Mouse (Mus musculus): ENCODE measurements around the gene Insig2. TPM values are rescaled to one million over a fixed set of nuclear protein-coding genes. Genes with fewer than 3 reads are reported as not detected.

Insig2 gene
- polyA plus RNA-seq, 1 experiment from 2014 or later = 25.1 TPM

DNA sequence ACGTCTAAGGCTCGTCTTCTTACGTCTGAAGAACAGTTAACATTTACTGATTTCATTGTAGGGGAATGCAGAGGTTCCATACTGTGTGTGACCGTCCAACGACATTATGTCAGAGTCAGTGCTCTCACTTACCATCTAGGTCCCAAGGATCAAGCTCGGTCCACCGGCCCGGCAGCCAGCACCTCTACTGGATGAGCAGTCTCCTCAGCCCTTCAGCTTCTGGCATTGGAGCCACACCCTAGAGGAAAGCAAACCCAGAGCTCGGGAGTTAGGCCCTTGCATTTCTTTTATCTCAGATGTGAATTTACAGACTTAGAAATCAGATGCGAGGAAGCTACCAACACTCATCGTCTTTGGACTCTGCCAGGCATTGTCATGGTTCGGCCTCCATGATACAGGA lies 27.3 kb upstream of the Insig2 start:
- no peaks in the 10 kb centered on the region for H3K36me3 ChIP-seq (ENCODE audit: control insufficient read depth, insufficient read depth, low read length)
- H3K9me3 ChIP-seq (ENCODE audit: control insufficient read depth, low read length) = no peaks in the 10 kb centered on the region
- no peaks in the 10 kb centered on the region for H3K4me1 ChIP-seq (ENCODE audit: control insufficient read depth, insufficient read depth, low read length)
- no peak overlapping the region for H3K4me3 ChIP-seq (ENCODE audit: low read length)
- no peaks in the 10 kb centered on the region for H3K27me3 ChIP-seq (replicated peaks; ENCODE audit: control insufficient read depth, insufficient read depth, low read length)
- H3K9ac ChIP-seq (ENCODE audit: low read depth, low read length) = no peak overlapping the region
- H3K27ac ChIP-seq (ENCODE audit: low read length) = no peak overlapping the region
- peak; percentile 58 for ATAC-seq
- 69% methylated on average over 12 of the region's 12 CpGs for WGBS
- no peak overlapping the region for H3K4me2 ChIP-seq (ENCODE audit: low read depth, low read length)

DNA sequence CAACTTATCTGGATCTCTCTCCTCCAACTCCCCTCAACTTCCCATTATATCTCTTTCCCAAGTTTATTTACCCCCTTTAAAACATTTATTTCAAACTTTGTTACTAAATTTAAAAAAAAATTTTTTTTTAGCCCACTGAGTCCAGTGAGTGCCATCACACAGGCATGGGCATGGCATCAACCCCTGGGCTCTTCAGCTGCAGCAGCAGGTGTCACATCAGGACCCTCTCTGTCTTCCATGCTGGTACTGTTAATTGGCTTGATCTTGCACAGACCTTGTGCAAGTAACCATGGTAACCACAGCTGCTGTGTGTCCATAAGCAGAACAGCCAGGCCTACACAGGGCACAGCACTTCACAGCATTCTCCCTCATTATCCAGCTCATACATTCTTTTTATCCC lies 21.4 kb upstream of the Insig2 start:
- H3K4me3 ChIP-seq (ENCODE audit: low read length) = no peak overlapping the region
- no peaks in the 10 kb centered on the region for H3K4me1 ChIP-seq (ENCODE audit: control insufficient read depth, insufficient read depth, low read length)
- H3K9ac ChIP-seq (ENCODE audit: low read depth, low read length) = no peak overlapping the region
- H3K36me3 ChIP-seq (ENCODE audit: control insufficient read depth, insufficient read depth, low read length) = no peaks in the 10 kb centered on the region
- H3K27me3 ChIP-seq (replicated peaks; ENCODE audit: control insufficient read depth, insufficient read depth, low read length) = no peaks in the 10 kb centered on the region
- H3K27ac ChIP-seq (ENCODE audit: low read length) = no peak overlapping the region
- H3K4me2 ChIP-seq (ENCODE audit: low read depth, low read length) = no peak overlapping the region
- no peaks in the 10 kb centered on the region for H3K9me3 ChIP-seq (ENCODE audit: control insufficient read depth, low read length)
- no peak for ATAC-seq

DNA sequence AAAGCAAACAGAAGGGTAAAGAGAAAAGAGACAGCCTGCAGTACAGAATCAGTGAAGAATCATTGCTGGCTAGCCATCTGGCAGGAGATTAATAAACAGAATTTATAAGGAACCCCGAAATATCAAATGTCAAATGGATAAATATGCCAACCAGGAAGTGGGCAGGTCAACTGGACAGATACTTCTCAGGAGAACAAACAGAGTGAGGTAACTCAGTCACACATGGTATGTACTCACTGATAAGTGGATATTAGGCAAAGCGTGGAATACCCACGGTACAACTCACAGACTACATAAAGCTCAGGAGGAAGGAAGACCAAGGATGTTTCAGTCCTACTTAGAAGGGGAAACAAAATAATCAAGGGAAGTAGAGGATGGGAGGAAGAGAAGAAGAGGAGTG lies 18.6 kb upstream of the Insig2 start:
- H3K4me2 ChIP-seq (ENCODE audit: low read depth, low read length) = no peak overlapping the region
- ATAC-seq = no peak
- no peak overlapping the region for H3K27ac ChIP-seq (ENCODE audit: low read length)

DNA sequence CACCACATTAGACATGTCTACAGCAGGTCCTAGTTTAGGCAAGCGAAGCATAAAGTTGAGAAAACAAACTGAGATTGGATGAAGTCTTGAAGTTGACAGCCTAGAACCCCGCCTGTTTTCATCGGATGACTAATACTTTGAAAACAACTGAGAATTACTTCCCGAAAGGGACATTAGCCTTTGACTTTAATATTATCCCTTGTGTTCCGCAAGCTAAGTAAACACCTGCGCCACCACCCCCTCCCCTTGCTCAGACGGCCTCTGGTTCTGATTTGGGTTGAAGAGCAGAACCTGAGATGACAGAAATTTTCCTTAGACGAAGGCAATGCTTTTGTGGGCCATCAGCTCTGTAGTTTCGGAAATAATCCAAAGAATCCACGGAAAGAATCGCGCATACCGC lies 18.2 kb upstream of the Insig2 start:
- no peak overlapping the region for H3K4me2 ChIP-seq (ENCODE audit: low read depth, low read length)
- no peaks in the 10 kb centered on the region for H3K36me3 ChIP-seq (ENCODE audit: control insufficient read depth, insufficient read depth, low read length)
- H3K27me3 ChIP-seq (replicated peaks; ENCODE audit: control insufficient read depth, insufficient read depth, low read length) = no peaks in the 10 kb centered on the region
- no peak overlapping the region for H3K27ac ChIP-seq (ENCODE audit: low read length)
- ATAC-seq = no peak
- H3K9ac ChIP-seq (ENCODE audit: low read depth, low read length) = no peak overlapping the region
- no peaks in the 10 kb centered on the region for H3K4me1 ChIP-seq (ENCODE audit: control insufficient read depth, insufficient read depth, low read length)
- WGBS = 75% methylated on average over 13 of the region's 13 CpGs
- no peak overlapping the region for H3K4me3 ChIP-seq (ENCODE audit: low read length)
- no peaks in the 10 kb centered on the region for H3K9me3 ChIP-seq (ENCODE audit: control insufficient read depth, low read length)

More for the DNA sequence above, 18.6 kb upstream of the Insig2 start:
- no peaks in the 10 kb centered on the region for H3K36me3 ChIP-seq (ENCODE audit: control insufficient read depth, insufficient read depth, low read length)
- no peaks in the 10 kb centered on the region for H3K9me3 ChIP-seq (ENCODE audit: control insufficient read depth, low read length)
- H3K4me3 ChIP-seq (ENCODE audit: low read length) = no peak overlapping the region
- H3K4me1 ChIP-seq (ENCODE audit: control insufficient read depth, insufficient read depth, low read length) = no peaks in the 10 kb centered on the region
- H3K27me3 ChIP-seq (replicated peaks; ENCODE audit: control insufficient read depth, insufficient read depth, low read length) = no peaks in the 10 kb centered on the region
- 64% methylated on average over 3 of the region's 3 CpGs for WGBS
- no peak overlapping the region for H3K9ac ChIP-seq (ENCODE audit: low read depth, low read length)

DNA sequence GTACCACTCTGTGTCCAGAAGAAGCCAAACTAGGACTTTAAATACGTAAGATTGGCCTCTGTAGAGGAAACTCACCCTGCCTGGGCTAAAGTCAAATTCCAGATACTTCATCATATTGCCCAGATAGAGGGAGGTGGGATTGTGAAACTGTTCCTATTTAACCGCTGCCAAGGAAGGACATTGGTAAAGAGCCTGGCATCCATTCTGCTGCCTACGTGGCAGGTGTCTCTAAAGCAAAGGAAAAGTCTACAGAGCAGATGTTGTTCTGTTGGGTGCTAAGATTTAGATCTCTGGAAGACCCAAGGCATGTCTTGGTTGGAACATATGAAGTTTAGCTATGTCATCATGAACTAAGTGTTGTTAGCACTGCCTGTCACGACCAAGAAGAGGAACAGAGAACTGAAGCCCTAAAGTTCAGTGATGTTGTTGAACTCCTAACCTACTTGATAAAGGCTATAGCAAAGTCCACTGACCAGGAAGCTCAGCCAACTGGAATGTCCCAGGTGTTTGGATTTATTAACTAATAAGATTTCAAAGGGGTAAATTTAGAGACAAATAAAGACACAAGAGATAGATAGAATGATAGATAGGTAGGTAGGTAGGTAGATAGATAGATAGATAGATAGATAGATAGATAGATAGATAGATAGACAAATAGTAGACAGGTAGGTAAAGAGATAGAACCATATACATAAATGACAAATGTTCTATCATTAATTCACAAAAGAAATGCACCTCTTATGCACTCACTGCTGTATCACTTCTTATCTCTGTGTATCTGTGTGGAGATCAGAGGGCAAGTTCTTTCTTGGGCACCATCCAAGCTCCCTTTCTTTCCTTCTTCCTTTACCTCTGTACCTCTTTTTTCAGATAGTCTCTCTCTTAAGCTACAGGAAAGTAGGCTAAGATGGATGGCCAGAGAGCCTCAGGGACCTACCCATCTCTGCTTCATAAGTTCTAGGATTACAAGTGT lies 16.8 kb upstream of the Insig2 start:
- Histone ChIP-seq H3K9ac (ENCODE audit: low read depth, low read length) (no peak overlapping the region), H3K9me3 (ENCODE audit: control insufficient read depth, low read length) (no peaks in the 10 kb centered on the region), H3K36me3 (ENCODE audit: control insufficient read depth, insufficient read depth, low read length) (no peaks in the 10 kb centered on the region), H3K27ac (ENCODE audit: low read length) (no peak overlapping the region), H3K27me3 (replicated peaks; ENCODE audit: control insufficient read depth, insufficient read depth, low read length) (no peaks in the 10 kb centered on the region), H3K4me3 (ENCODE audit: low read length) (no peak overlapping the region), H3K4me2 (ENCODE audit: low read depth, low read length) (no peak overlapping the region), H3K4me1 (ENCODE audit: control insufficient read depth, insufficient read depth, low read length) (peaks cover 3% of the 10 kb centered on the region; the same call in 1 of the 2 replicates)
- ATAC-seq = no peak
- WGBS = 80% methylated on average over 4 of the region's 4 CpGs

DNA sequence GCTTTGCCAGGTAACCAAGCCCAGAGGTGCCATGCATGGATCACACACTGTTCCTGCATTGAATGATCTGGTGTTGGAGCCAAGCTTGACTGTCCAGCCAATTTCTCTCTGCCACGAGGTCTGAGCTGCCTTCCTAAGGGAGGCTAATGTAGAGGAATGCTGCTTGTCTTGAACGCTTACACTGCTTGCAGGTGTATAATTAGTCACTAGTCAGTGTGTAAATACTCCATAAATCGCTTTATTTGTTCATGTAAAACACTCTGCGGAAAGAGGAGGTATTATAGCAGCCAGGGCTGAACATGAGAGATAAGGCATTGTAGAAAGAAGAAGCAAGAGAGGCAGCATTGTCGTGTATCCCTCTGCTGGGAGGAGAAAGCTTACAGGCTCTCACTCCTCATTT lies 11.6 kb upstream of the Insig2 start:
- H3K36me3 ChIP-seq (ENCODE audit: control insufficient read depth, insufficient read depth, low read length) = no peaks in the 10 kb centered on the region
- no peak overlapping the region for H3K9ac ChIP-seq (ENCODE audit: low read depth, low read length)
- H3K4me2 ChIP-seq (ENCODE audit: low read depth, low read length) = no peak overlapping the region
- no peaks in the 10 kb centered on the region for H3K27me3 ChIP-seq (replicated peaks; ENCODE audit: control insufficient read depth, insufficient read depth, low read length)
- peaks cover 7% of the 10 kb centered on the region; the same call in 1 of the 2 replicates for H3K4me1 ChIP-seq (ENCODE audit: control insufficient read depth, insufficient read depth, low read length)
- WGBS = 33% methylated on average over 5 of the region's 5 CpGs
- ATAC-seq = peak; percentile 71
- H3K9me3 ChIP-seq (ENCODE audit: control insufficient read depth, low read length) = no peaks in the 10 kb centered on the region
- H3K4me3 ChIP-seq (ENCODE audit: low read length) = no peak overlapping the region
- no peak overlapping the region for H3K27ac ChIP-seq (ENCODE audit: low read length)

DNA sequence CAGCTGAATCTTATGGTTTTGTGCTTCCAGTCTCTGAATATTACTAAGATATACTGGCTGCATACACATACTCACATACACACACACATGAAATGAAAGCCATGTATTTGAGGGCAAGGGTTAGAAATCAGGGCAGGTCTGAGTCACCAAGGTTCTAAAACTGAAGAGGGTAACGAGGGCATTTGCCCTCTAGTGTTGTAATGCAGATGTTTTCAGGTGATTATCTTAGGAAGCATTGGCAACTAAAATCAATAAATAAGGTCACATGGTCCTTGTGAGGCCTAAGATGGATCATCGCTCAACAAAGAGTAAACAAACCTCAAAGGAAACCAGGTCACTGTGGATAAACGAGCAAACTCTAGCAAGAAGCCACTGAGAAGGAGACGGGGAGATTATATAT lies 3.4 kb upstream of the Insig2 start:
- H3K36me3 ChIP-seq (ENCODE audit: control insufficient read depth, insufficient read depth, low read length) = no peaks in the 10 kb centered on the region
- no peak overlapping the region for H3K4me2 ChIP-seq (ENCODE audit: low read depth, low read length)
- no peak overlapping the region for H3K9ac ChIP-seq (ENCODE audit: low read depth, low read length)
- H3K4me1 ChIP-seq (ENCODE audit: control insufficient read depth, insufficient read depth, low read length) = no peaks in the 10 kb centered on the region
- ATAC-seq = no peak
- no peak overlapping the region for H3K4me3 ChIP-seq (ENCODE audit: low read length)
- H3K27me3 ChIP-seq (replicated peaks; ENCODE audit: control insufficient read depth, insufficient read depth, low read length) = no peaks in the 10 kb centered on the region
- 47% methylated on average over 4 of the region's 4 CpGs for WGBS
- no peak overlapping the region for H3K27ac ChIP-seq (ENCODE audit: low read length)
- no peaks in the 10 kb centered on the region for H3K9me3 ChIP-seq (ENCODE audit: control insufficient read depth, low read length)

DNA sequence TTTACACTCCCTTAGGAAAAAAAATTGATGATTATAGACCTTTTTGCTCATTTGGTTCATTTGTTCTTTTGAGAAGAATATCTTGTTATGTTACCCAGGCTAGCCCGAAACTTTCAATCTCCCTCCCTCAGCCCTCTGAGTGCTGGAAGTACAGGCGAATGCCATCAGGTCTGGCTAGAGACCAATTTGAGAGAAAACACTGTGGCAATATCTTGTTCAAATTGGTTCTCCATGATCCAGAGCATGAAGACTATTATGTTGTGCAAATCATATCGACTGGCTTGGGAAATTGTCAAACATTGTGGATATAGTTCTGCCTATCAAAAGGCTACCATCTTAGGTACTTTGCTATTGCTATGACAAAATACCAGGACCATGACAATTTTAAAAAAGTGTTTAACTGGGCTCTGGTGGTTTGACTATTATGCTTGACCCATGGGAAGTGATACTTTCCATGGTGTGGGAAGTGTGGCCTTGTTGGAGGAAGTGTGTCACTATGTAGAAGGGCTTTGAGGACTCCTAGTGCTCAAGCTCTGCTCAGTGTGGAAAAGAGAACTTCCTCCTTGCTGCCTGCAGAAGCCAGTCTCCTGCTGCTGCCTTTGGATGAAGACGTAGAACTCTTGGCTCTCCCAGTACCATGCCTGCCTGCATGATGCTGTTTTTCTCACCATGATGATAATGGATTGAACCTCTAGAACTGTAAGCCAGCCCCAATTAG lies 1.8 kb upstream of the Insig2 start:
- H3K36me3 ChIP-seq (ENCODE audit: control insufficient read depth, insufficient read depth, low read length) = no peaks in the 10 kb centered on the region
- no peak overlapping the region for H3K4me3 ChIP-seq (ENCODE audit: low read length)
- 94% methylated on average over 4 of the region's 4 CpGs for WGBS
- no peak for ATAC-seq
- no peak overlapping the region for H3K4me2 ChIP-seq (ENCODE audit: low read depth, low read length)
- H3K27ac ChIP-seq (ENCODE audit: low read length) = no peak overlapping the region
- peaks cover 3% of the 10 kb centered on the region; the same call in 1 of the 2 replicates for H3K4me1 ChIP-seq (ENCODE audit: control insufficient read depth, insufficient read depth, low read length)
- H3K9me3 ChIP-seq (ENCODE audit: control insufficient read depth, low read length) = no peaks in the 10 kb centered on the region
- H3K9ac ChIP-seq (ENCODE audit: low read depth, low read length) = no peak overlapping the region
- no peaks in the 10 kb centered on the region for H3K27me3 ChIP-seq (replicated peaks; ENCODE audit: control insufficient read depth, insufficient read depth, low read length)

DNA sequence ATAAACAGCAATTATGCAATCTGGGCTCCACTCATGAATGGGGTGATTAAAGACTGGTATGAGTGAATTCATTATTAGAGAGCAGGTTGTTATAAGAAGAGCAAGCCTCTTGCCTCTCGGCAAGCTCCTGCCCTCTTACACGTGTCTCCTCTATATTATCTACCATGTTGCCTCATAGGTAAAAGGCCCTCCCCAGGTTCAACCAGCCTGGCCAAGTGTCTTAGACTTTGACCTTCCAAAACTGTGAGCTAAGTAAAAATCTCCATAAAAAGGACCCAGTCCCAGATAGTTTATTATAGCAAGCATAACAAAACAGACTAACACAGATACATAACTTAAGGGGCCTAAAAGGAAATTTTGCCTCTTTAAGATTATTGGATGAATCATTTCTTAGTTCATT lies 1.8 kb downstream of the Insig2 start:
- no peak for ATAC-seq
- no peak overlapping the region for H3K9ac ChIP-seq (ENCODE audit: low read depth, low read length)
- H3K36me3 ChIP-seq (ENCODE audit: control insufficient read depth, insufficient read depth, low read length) = no peaks in the 10 kb centered on the region
- H3K27ac ChIP-seq (ENCODE audit: low read length) = no peak overlapping the region
- H3K4me2 ChIP-seq (ENCODE audit: low read depth, low read length) = no peak overlapping the region
- no peaks in the 10 kb centered on the region for H3K27me3 ChIP-seq (replicated peaks; ENCODE audit: control insufficient read depth, insufficient read depth, low read length)
- peaks cover 13% of the 10 kb centered on the region for H3K4me1 ChIP-seq (ENCODE audit: control insufficient read depth, insufficient read depth, low read length)
- no peaks in the 10 kb centered on the region for H3K9me3 ChIP-seq (ENCODE audit: control insufficient read depth, low read length)
- H3K4me3 ChIP-seq (ENCODE audit: low read length) = no peak overlapping the region
- WGBS = 88% methylated on average over 2 of the region's 2 CpGs

All from intestine, embryonic 16.5 days (tissue).